Mouse (Mus musculus) forebrain, embryonic 12.5 days (tissue): ENCODE measurements around the gene Gm10563. TPM values are rescaled to one million over a fixed set of nuclear protein-coding genes. Genes with fewer than 3 reads are reported as not detected.

Experiments
- ATAC-seq: fragments of 200-750 bp; cut with Nextera tagmentation; 2 replicates; pipeline ENCODE4 v1.8.0; 2017; ENCODE audit warnings: moderate TSS enrichment; ENCODE audit not compliant: low FRiP score
- H3K27ac ChIP-seq: fragments of 300-500 bp; sonication (generic); 2 replicates; pipeline ENCODE4 v1.5.1; 2016; ENCODE audit warnings: mild to moderate bottlenecking
- H3K27me3 ChIP-seq: fragments of 300-500 bp; sonication (generic); 2 replicates; pipeline ENCODE4 v1.6.1; 2016; ENCODE audit warnings: mild to moderate bottlenecking
- H3K36me3 ChIP-seq: fragments of 300-500 bp; sonication (generic); replicated peaks from 2 replicates; pipeline ENCODE4 v1.6.1; 2016; ENCODE audit warnings: mild to moderate bottlenecking
- H3K4me1 ChIP-seq: fragments of 300-500 bp; sonication (generic); 2 replicates; pipeline ENCODE4 v1.6.1; 2016
- H3K4me2 ChIP-seq: fragments of 300-500 bp; sonication (generic); 2 replicates; pipeline ENCODE4 v1.6.1; 2016; ENCODE audit warnings: mild to moderate bottlenecking, moderate library complexity
- H3K4me3 ChIP-seq: fragments of 300-500 bp; sonication (generic); replicated peaks from 2 replicates; pipeline ENCODE4 v1.5.1; 2016; ENCODE audit warnings: mild to moderate bottlenecking
- H3K9ac ChIP-seq: fragments of 300-500 bp; sonication (generic); 2 replicates; pipeline ENCODE4 v1.6.1; 2016; ENCODE audit warnings: mild to moderate bottlenecking
- H3K9me3 ChIP-seq: fragments of 300-500 bp; sonication (generic); 2 replicates; pipeline ENCODE4 v1.6.1; 2016
- WGBS: fragments of 180-500 bp; shearing (Covaris S2); methylation state at CpG from one replicate; pipeline ENCODE4 v1.1.7; 2016; 5-methylcytosine and 5-hydroxymethylcytosine counted together
- polyA plus RNA-seq: library from polyadenylated mRNA; unstranded; fragments of >200 nt; fragmentation: Nextera tagmentation; extraction: Ambion mirVana; gene quantifications from 2 replicates; pipeline ENCODE4 v1.2.1, GENCODE M21; 2016

The Gm10563 gene
- polyA plus RNA-seq, 1 experiment from 2014 or later: not detected

- no peak for ATAC-seq
- Histone ChIP-seq H3K4me3 (no peak overlapping the region), H3K4me2 (no peak overlapping the region), H3K36me3 (peaks cover 66% of the 10 kb centered on the region), H3K4me1 (peaks cover 20% of the 10 kb centered on the region), H3K9ac (no peak overlapping the region), H3K27me3 (peaks cover 41% of the 10 kb centered on the region), H3K27ac (no peak overlapping the region), H3K9me3 (no peaks in the 10 kb centered on the region)
- WGBS: 91% methylated on average over 11 of the region's 11 CpGs
Measured at GRCm38 (mm10) chr4:155649355-155649754, 4.1 kb upstream of the Gm10563 start.

- 94% methylated on average over 5 of the region's 5 CpGs for WGBS
- Histone ChIP-seq H3K4me3 (no peak overlapping the region), H3K4me2 (no peak overlapping the region), H3K36me3 (peaks cover 91% of the 10 kb centered on the region), H3K9me3 (no peaks in the 10 kb centered on the region), H3K4me1 (no peaks in the 10 kb centered on the region), H3K27me3 (peaks cover 5% of the 10 kb centered on the region), H3K9ac (no peak overlapping the region), H3K27ac (no peak overlapping the region)
- ATAC-seq: no peak
Measured at GRCm38 (mm10) chr4:155645721-155646120, 513 bp upstream of the Gm10563 start.

GRCm38 (mm10) chr4:155643531-155643930 lies 1.7 kb downstream of the Gm10563 start:
- Histone ChIP-seq H3K36me3 (peaks cover 87% of the 10 kb centered on the region), H3K27me3 (no peaks in the 10 kb centered on the region), H3K9me3 (no peaks in the 10 kb centered on the region), H3K4me2 (no peak overlapping the region), H3K4me1 (no peaks in the 10 kb centered on the region), H3K27ac (no peak overlapping the region), H3K4me3 (no peak overlapping the region), H3K9ac (no peak overlapping the region)
- 94% methylated on average over 1 of the region's 1 CpGs for WGBS
- no peak for ATAC-seq

- Histone ChIP-seq H3K4me2 (no peak overlapping the region), H3K27me3 (no peaks in the 10 kb centered on the region), H3K4me3 (no peak overlapping the region), H3K27ac (no peak overlapping the region), H3K9ac (no peak overlapping the region), H3K36me3 (peaks cover 94% of the 10 kb centered on the region), H3K4me1 (no peaks in the 10 kb centered on the region), H3K9me3 (no peaks in the 10 kb centered on the region)
- no peak for ATAC-seq
Measured at GRCm38 (mm10) chr4:155635766-155636499, 9.3 kb downstream of the Gm10563 start.

GRCm38 (mm10) chr4:155630267-155630666 lies 14.9 kb downstream of the Gm10563 start:
- Histone ChIP-seq H3K4me3 (no peak overlapping the region), H3K27me3 (no peaks in the 10 kb centered on the region), H3K4me2 (no peak overlapping the region), H3K9me3 (no peaks in the 10 kb centered on the region), H3K4me1 (peaks cover 2% of the 10 kb centered on the region), H3K9ac (no peak overlapping the region), H3K36me3 (peaks cover 78% of the 10 kb centered on the region), H3K27ac (no peak overlapping the region)
- no peak for ATAC-seq
- WGBS: 93% methylated on average over 6 of the region's 6 CpGs

GRCm38 (mm10) chr4:155624338-155625291 lies 20.6 kb downstream of the Gm10563 start, which contains the start of gene Cdk11b:
Cdk11b (plus strand) TSS chr4:155624854.
- Histone ChIP-seq H3K36me3 (peaks cover 47% of the 10 kb centered on the region), H3K27ac (peak within 1 kb of the TSS; percentile 84), H3K4me2 (peak within 1 kb of the TSS; percentile 61), H3K4me1 (peaks cover 10% of the 10 kb centered on the region), H3K4me3 (peak within 1 kb of the TSS; percentile 93), H3K9ac (peak within 1 kb of the TSS; percentile 84), H3K27me3 (no peaks in the 10 kb centered on the region), H3K9me3 (no peaks in the 10 kb centered on the region)
- peak; percentile 100 for ATAC-seq
- WGBS: under 1% methylated on average over 78 of the region's 84 CpGs

GRCm38 (mm10) chr4:155618321-155618720 lies 26.9 kb downstream of the Gm10563 start:
- 92% methylated on average over 5 of the region's 5 CpGs for WGBS
- H3K36me3 ChIP-seq: peaks cover 80% of the 10 kb centered on the region
- H3K4me3 ChIP-seq: no peak overlapping the region
- ATAC-seq: no peak
- no peak overlapping the region for H3K9ac ChIP-seq
- peaks cover under 1% of the 10 kb centered on the region; the same call in 1 of the 2 replicates for H3K4me1 ChIP-seq
- H3K27ac ChIP-seq: no peak overlapping the region
- no peak overlapping the region for H3K4me2 ChIP-seq
- no peaks in the 10 kb centered on the region for H3K9me3 ChIP-seq
- H3K27me3 ChIP-seq: no peaks in the 10 kb centered on the region

GRCm38 (mm10) chr4:155613264-155613663 lies 31.9 kb downstream of the Gm10563 start:
- H3K4me3 ChIP-seq: no peak overlapping the region
- no peak overlapping the region for H3K4me2 ChIP-seq
- no peak overlapping the region for H3K27ac ChIP-seq
- WGBS: 95% methylated on average over 3 of the region's 3 CpGs
- no peak overlapping the region for H3K9ac ChIP-seq
- no peaks in the 10 kb centered on the region for H3K9me3 ChIP-seq
- no peak for ATAC-seq
- H3K4me1 ChIP-seq: no peaks in the 10 kb centered on the region
- peaks cover 79% of the 10 kb centered on the region for H3K36me3 ChIP-seq
- H3K27me3 ChIP-seq: no peaks in the 10 kb centered on the region

- Histone ChIP-seq H3K4me3 (no peak overlapping the region), H3K9me3 (no peaks in the 10 kb centered on the region), H3K36me3 (peaks cover 65% of the 10 kb centered on the region), H3K4me2 (no peak overlapping the region), H3K4me1 (no peaks in the 10 kb centered on the region), H3K9ac (no peak overlapping the region), H3K27me3 (no peaks in the 10 kb centered on the region), H3K27ac (no peak overlapping the region)
- no peak for ATAC-seq
- 95% methylated on average over 3 of the region's 3 CpGs for WGBS
Measured at GRCm38 (mm10) chr4:155611860-155612259, 33.3 kb downstream of the Gm10563 start.

- no peaks in the 10 kb centered on the region for H3K27me3 ChIP-seq
- H3K4me3 ChIP-seq: no peak overlapping the region
- peaks cover 27% of the 10 kb centered on the region for H3K36me3 ChIP-seq
- H3K4me1 ChIP-seq: peaks cover 10% of the 10 kb centered on the region
- no peak for ATAC-seq
- no peaks in the 10 kb centered on the region for H3K9me3 ChIP-seq
- no peak overlapping the region for H3K9ac ChIP-seq
- no peak overlapping the region for H3K4me2 ChIP-seq
- WGBS: 91% methylated on average over 2 of the region's 2 CpGs
- no peak overlapping the region for H3K27ac ChIP-seq
Measured at GRCm38 (mm10) chr4:155606825-155607224, 38.4 kb downstream of the Gm10563 start.

GRCm38 (mm10) chr4:155605132-155605531 lies 40.1 kb downstream of the Gm10563 start:
- Histone ChIP-seq H3K4me2 (no peak overlapping the region), H3K36me3 (peaks cover 13% of the 10 kb centered on the region), H3K4me1 (peaks cover 13% of the 10 kb centered on the region), H3K27ac (no peak overlapping the region), H3K27me3 (no peaks in the 10 kb centered on the region), H3K4me3 (no peak overlapping the region), H3K9me3 (no peaks in the 10 kb centered on the region), H3K9ac (no peak overlapping the region)
- 91% methylated on average over 4 of the region's 4 CpGs for WGBS
- no peak for ATAC-seq

- H3K27me3 ChIP-seq: no peaks in the 10 kb centered on the region
- no peak overlapping the region for H3K9ac ChIP-seq
- no peaks in the 10 kb centered on the region for H3K9me3 ChIP-seq
- no peak overlapping the region for H3K4me2 ChIP-seq
- 94% methylated on average over 6 of the region's 6 CpGs for WGBS
- H3K4me3 ChIP-seq: no peak overlapping the region
- peaks cover 8% of the 10 kb centered on the region for H3K36me3 ChIP-seq
- peaks cover 13% of the 10 kb centered on the region for H3K4me1 ChIP-seq
- no peak for ATAC-seq
- H3K27ac ChIP-seq: no peak overlapping the region
Measured at GRCm38 (mm10) chr4:155603801-155604200, 41.4 kb downstream of the Gm10563 start.
